Mouse (Mus musculus) E14TG2a.4 (cell line): ENCODE results near the gene Cgnl1.

ENCODE experiments used
- H3K27me3 ChIP-seq: 2 replicates; pipeline ENCODE4 v1.6.1; 2014; ENCODE audit warnings: low read length, control low read depth; ENCODE audit not compliant: insufficient read depth
- H3K36me3 ChIP-seq: 2 replicates; pipeline ENCODE4 v1.6.1; 2014; ENCODE audit warnings: low read length, control low read depth; ENCODE audit not compliant: insufficient read depth
- H3K4me1 ChIP-seq: replicated peaks from 2 replicates; pipeline ENCODE4 v1.6.1; 2014; ENCODE audit warnings: low read depth, low read length, control low read depth
- H3K4me3 ChIP-seq: replicated peaks from 2 replicates; pipeline ENCODE4 v1.5.1; 2014; ENCODE audit warnings: mild to moderate bottlenecking, low read length
- H3K9me3 ChIP-seq: 2 replicates; pipeline ENCODE4 v1.6.1; 2014; ENCODE audit warnings: low read length, control low read depth
- CTCF ChIP-seq: conservative IDR thresholded peaks from 2 replicates; pipeline ENCODE4 v1.5.1; 2014; ENCODE audit warnings: low read length
- NANOG ChIP-seq: IDR thresholded peaks from 2 replicates; pipeline ENCODE4 v1.6.1; 2014; ENCODE audit warnings: borderline replicate concordance, low read length, mixed read lengths
- POU5F1 ChIP-seq: IDR thresholded peaks from 2 replicates; pipeline ENCODE4 v1.6.1; 2014; ENCODE audit warnings: low read length, borderline replicate concordance

Gene Cgnl1

DNA sequence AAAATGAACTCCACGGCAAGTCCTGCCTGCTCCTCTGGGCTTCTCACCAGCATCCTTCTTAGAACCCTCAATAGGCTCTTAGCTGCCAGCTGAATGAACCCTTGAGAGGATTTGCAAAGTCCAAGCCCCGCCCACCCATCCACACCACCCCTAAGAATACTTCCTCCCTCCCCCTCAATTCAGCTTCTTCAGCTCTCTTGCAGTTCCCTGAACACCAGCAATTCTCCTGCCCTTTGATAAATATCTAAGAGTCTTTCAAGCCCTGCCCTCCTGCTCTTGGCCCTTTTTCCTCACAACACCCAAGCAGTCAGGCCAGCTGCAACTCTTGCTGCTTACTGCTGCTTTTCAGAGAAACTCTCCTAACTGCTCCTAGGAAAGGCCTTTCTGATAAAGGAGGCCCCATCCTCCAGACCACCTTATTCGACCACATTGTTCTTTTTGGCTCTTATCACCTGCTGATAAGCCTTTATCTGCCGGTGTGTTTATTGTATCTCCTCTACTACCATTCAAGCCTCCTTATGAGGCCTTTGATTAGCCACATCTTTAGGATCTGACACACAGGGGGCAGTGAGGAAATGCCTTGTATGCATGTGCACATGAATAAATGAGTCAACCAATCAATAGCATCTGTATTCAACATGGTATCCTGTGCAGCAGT lies 21.3 kb downstream of the Cgnl1 start:
- Histone ChIP-seq H3K36me3 (no peaks in the 10 kb centered on the region), H3K4me1 (peaks cover 43% of the 10 kb centered on the region), H3K9me3 (no peaks in the 10 kb centered on the region), H3K4me3 (no peak overlapping the region), H3K27me3 (peaks cover 9% of the 10 kb centered on the region; the same call in 1 of the 2 replicates)
- TF ChIP-seq NANOG = no peak
- no peak for TF ChIP-seq POU5F1
- no peak for TF ChIP-seq CTCF

DNA sequence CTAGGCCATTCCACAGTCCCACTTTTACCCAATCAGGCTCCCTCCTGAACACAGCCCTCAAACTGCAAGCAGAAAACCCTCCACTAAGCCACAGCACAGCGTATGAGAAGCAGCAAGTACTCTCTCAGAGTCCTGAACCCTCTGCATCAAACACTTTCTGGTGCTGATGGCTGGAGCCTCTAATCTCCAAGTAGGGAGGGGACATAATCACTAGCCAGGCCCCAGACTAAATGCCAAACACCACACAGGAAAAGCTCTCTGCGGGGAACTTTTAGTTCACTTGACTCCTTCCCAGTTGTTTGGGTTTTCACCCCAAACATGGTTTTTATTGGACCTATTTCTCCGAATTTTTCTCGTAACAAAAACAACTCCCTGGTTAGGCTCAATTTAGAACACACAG lies 25.0 kb downstream of the Cgnl1 start:
- Histone ChIP-seq H3K4me1 (peaks cover 24% of the 10 kb centered on the region), H3K4me3 (no peak overlapping the region), H3K27me3 (0 out of 2 replicates have a peak, but pooled peaks cover 3% of the 10 kb centered on the region), H3K9me3 (no peaks in the 10 kb centered on the region), H3K36me3 (no peaks in the 10 kb centered on the region)
- no peak for TF ChIP-seq POU5F1
- TF ChIP-seq CTCF = no peak
- no peak for TF ChIP-seq NANOG

DNA sequence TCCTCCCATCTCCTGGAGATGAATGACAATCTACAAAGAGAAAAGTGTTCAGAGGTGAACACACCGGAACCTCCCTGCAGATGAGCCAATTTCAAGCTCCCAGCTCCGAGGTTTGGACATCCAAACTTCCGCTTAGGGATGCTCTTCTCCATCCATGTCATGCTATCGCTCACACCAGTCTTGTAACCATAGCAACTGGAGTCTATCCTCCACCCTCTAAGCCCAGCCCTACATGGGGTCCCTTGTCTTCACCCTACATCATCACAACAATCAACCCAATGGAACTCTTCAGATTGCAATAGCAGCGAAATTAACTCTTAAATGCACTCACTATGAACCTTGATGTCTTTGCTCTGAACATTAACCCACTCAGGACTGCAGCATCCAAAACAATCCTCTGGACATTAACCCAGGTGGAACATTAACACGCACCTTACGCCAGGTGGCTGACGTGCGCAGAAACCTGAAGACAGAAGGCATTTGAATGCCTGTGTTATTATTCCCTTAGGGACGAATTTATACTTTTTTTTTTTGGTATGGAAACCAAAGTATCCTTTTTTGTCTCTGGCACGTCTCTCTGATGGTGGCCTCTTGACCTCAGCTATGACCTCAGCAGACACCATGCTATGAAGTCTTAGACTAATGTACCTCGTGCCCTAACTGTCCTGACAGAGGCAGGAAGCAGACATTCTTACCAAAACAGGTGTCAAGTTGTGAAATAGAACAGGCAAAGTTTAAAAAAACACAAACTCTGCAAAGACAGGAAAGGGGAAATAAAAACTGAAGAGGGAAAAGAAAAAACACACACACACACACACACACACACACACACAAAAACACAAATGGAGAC lies 33.1 kb downstream of the Cgnl1 start:
- no peaks in the 10 kb centered on the region for H3K27me3 ChIP-seq
- no peaks in the 10 kb centered on the region for H3K36me3 ChIP-seq
- no peak for TF ChIP-seq POU5F1
- TF ChIP-seq CTCF = no peak
- no peak for TF ChIP-seq NANOG
- peaks cover 4% of the 10 kb centered on the region; the same call in 1 of the 2 replicates for H3K9me3 ChIP-seq
- H3K4me3 ChIP-seq = no peak overlapping the region
- H3K4me1 ChIP-seq = peaks cover 5% of the 10 kb centered on the region; the same call in 1 of the 2 replicates

DNA sequence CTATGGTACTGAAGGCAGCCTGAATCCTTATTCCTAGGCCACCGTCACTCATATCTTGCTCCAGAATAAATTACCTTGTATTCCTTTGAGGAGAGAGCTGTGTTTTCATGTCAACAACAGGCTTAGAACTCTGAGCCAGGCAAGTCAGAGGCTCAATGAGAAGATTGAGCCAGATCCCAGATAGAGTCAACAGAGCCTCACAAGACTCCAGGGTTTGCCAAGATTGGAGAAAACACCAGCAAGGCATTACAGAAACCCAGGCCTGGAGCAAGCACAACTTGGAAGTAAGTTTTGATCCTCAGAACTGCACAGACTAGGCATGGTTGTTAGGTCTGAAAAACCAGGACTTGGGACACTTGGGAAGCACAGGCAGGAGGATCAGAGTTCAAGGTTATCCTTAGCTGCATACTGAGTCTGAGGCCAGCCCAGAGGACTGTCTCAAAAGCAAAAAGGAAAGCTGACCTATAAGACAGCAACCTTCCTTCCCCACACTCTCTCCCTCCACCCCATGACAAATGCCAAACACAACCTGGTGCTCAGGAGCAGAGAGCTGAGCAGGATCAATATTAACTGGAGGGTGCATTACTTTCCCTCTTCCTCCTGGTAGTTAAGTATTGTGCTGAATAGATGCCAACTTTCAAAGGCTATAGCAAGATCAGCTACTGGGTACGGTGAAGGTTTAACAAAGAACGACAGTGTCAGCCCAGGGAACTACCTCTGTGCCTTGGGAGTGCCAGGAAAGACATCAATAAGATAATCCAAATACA lies 34.0 kb downstream of the Cgnl1 start:
- H3K36me3 ChIP-seq = no peaks in the 10 kb centered on the region
- peaks cover 5% of the 10 kb centered on the region; the same call in 1 of the 2 replicates for H3K4me1 ChIP-seq
- H3K4me3 ChIP-seq = no peak overlapping the region
- TF ChIP-seq NANOG (no peak), POU5F1 (no peak), CTCF (no peak)
- H3K27me3 ChIP-seq = no peaks in the 10 kb centered on the region
- peaks cover 4% of the 10 kb centered on the region; the same call in 1 of the 2 replicates for H3K9me3 ChIP-seq

DNA sequence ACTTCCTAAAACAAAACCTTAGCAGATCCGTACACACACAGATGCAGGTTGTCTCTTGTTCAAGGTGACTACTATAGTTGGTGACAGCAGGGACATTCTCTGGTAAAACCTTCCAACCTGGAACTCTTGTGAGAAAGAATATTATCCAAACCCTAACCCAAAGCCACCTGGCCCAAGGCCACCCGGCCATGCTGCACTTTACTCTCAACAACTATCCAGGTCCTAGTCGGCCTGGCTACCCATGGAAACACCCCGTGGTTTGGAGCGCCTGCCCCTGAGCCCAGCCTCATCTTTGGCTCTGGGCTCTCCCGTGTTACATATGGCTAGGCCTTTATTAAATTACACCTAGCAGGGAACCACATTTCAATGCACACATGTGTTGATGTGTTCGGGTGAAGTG lies 35.5 kb downstream of the Cgnl1 start:
- Histone ChIP-seq H3K9me3 (peaks cover 4% of the 10 kb centered on the region; the same call in 1 of the 2 replicates), H3K27me3 (no peaks in the 10 kb centered on the region), H3K4me3 (no peak overlapping the region), H3K4me1 (peaks cover 5% of the 10 kb centered on the region; the same call in 1 of the 2 replicates), H3K36me3 (no peaks in the 10 kb centered on the region)
- no peak for TF ChIP-seq CTCF
- TF ChIP-seq POU5F1 = no peak
- TF ChIP-seq NANOG = no peak

DNA sequence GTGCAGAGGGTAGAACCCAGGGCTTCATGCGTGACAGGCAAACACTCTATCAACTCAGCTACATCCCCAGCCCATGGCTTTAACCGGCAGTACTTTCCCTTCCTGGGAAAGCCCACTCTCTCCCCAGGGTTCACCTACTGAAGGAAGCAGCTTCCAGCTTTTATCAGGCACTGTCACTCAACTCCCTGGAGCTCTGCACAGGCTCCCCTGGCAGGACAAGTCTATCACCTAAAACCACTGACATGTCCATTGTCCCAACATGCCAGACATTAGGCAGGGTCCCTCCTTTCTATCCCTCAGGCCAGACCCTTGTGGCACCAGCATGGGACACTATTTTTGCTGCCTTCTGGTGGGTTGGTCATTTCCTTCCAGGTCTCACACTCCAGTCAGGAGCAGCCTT lies 37.8 kb downstream of the Cgnl1 start:
- Histone ChIP-seq H3K27me3 (no peaks in the 10 kb centered on the region), H3K36me3 (no peaks in the 10 kb centered on the region), H3K9me3 (no peaks in the 10 kb centered on the region), H3K4me1 (peaks cover 14% of the 10 kb centered on the region; the same call in 1 of the 2 replicates), H3K4me3 (no peak overlapping the region)
- TF ChIP-seq NANOG = no peak
- no peak for TF ChIP-seq POU5F1
- TF ChIP-seq CTCF = no peak

DNA sequence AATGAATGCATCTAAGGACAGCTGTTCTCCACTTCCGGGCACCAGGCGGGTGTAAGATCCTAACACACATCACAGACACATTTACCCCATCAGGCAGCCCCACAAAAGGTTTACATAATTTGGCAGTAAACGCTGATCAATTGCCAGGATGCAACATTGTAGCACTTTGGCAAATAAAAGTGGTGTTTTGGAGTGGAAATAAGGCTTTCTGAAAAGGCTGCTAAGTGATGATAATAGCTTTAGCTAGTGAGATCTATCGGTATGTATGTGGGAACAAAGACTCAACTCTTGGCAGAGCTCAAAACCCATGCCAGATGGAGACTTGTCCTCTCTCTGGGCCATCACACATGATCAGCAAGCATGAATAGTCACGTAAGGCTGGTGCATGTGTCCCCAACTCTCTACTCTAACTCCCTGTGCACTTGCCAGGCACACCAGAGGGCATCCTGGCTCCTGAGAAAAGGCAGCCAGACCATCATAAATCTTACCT lies 42.5 kb downstream of the Cgnl1 start:
- H3K36me3 ChIP-seq = no peaks in the 10 kb centered on the region
- no peaks in the 10 kb centered on the region for H3K9me3 ChIP-seq
- H3K4me1 ChIP-seq = peaks cover 30% of the 10 kb centered on the region
- TF ChIP-seq CTCF (no peak), POU5F1 (no peak), NANOG (no peak)
- peaks cover 17% of the 10 kb centered on the region for H3K27me3 ChIP-seq
- no peak overlapping the region for H3K4me3 ChIP-seq

DNA sequence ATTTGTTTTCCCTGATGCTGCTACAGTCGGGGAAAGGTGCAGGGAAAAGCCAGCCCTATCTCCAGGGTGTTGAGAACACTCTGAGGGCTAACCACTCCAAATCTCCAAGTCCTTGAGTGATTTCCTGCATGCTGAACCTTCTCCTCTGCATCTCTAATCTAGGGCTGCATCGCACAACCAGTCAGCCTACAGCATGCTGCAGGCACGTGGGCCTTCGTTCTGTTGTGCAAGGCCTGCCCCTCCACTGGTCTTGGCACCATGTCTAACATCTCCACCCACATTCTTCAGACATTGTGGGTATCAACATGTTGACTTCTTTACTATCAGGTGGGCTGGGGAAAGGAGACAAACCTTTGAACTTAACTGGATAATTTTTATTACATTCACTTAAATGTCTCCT lies 44.2 kb downstream of the Cgnl1 start:
- Histone ChIP-seq H3K9me3 (no peaks in the 10 kb centered on the region), H3K36me3 (no peaks in the 10 kb centered on the region), H3K4me1 (peaks cover 30% of the 10 kb centered on the region), H3K27me3 (peaks cover 17% of the 10 kb centered on the region), H3K4me3 (no peak overlapping the region)
- TF ChIP-seq NANOG = no peak
- TF ChIP-seq CTCF = no peak
- no peak for TF ChIP-seq POU5F1
